Mouse (Mus musculus) right cerebral cortex, postnatal 25 days (tissue): ENCODE measurements around the gene Dyrk1a.

Experiments
- DNase-seq: peaks from one replicate; pipeline ENCODE4 v3.0.0; 2022

The Dyrk1a gene

DNA sequence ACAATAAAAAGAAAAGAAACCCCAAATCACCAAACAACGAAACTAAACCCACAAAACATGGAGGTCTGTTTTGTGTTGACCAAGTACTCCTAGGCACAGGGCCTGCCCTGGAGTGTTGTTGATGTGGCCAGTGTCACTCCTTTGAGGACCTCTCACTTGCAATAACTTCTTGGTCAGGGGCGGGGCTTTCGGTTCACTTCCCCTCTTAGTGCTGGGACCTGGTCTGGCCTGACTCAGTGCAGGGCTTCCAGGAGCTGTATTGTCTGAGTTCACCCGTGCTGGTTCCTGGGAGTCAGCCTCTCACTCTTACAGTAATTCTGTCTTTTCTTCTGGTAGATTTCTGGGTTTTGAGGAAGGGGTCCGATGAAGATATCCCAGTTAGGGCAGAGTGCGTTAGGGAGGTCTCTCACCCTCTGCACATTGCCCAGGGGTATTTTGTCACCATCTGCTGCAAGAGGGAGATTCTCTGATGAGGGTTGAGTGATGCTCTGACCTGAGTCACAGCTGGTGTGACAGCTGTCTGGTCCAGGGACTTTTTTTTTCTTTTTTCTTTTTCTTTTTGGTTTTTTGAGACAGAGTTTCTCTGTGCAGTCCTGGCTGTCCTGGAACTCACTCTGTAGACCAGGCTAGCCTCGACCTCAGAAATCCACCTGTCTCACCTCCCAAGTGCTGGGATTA lies 150.8 kb downstream of the Dyrk1a start:
- no peak for DNase-seq

DNA sequence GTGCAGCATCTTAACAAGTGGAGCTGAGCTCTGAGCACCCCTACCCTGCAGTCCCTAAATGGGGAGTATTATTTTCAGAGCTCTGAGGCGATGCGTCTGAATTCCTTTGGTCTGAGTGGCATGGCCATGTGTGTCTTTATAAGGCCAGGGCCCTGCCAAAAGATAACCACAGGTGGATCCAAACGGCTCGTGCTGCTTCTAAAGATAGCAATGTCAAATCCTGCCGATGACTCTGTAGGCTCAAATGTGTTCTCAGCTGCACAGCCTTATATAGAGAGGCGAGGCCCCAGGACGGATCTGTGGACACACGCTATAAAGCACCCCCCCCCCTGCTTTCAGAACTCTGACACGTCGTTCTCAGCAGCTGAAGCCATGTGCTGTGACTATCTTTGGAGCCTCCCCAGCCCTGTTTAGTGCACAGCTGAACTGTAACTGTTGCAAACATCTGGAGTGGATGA lies 151.8 kb downstream of the Dyrk1a start:
- DNase-seq, result no peak

DNA sequence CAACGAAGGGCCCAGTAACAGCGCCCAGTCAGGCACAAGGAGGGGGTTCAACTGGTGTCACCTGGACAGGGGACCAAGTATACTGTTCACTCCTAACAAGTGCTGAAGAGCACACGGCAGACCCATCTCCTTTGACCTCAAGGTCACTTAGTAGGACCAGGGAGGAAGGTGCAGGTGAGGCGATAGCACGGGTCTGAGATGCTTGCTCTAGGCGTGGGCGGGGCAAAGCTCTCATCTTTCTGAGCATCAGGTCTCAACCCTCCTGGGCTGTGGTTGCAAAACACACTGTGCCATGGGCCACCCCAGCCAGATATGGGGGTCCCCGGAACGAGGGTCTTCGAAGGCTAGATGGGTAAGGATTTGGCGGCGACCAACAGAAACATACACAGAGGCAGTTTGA lies 153.1 kb downstream of the Dyrk1a start:
- DNase-seq, result no peak

DNA sequence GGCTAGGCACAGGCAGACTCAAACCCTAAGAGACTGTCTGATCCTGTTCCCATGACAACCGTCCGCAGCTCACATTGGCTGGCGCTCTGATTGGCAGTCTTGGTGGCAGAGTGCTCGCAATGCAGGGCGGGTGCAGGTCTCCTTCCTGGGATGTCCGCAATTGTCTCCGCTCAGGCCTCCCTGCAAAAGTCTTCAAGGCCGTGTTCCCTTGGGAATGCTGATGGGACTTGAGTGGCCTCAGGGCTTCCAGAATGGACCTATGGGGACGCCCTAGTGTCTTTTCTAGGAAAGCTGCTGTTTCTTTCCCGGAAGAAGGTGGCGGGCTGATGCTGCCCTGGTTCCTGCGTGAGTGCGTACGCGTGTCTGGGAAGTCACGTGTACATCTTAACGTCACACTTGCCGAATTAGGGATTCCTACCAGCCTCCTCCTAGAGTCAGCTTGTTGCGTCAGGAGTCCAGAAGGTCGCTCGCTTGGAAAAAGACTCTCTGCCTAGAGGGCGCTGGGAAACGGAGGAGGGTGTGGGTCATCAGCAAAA lies 154.3 kb downstream of the Dyrk1a start:
- DNase-seq, result peak; percentile 89

DNA sequence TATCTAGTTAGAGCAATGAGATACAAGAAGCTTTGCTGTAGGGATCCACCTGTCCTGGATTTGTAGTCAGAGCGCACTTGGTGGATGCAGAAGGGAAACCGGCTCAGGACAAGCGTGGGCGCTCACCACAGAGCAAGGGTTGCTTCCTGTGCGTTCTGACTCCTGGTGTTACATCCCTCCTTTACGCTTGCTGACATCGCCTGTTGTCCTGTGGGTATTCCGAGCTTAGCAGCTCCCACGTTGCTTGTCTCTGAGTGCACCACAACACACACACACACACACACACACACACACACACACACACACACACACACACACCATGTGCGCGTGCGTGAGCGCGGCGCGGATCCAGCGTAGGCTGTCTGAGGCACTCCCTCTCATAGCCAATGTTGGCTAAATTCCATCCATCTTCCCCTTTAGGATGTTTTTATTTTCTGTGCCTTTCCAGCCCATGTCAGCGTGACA lies 155.0 kb downstream of the Dyrk1a start:
- DNase-seq, result peak; percentile 56

DNA sequence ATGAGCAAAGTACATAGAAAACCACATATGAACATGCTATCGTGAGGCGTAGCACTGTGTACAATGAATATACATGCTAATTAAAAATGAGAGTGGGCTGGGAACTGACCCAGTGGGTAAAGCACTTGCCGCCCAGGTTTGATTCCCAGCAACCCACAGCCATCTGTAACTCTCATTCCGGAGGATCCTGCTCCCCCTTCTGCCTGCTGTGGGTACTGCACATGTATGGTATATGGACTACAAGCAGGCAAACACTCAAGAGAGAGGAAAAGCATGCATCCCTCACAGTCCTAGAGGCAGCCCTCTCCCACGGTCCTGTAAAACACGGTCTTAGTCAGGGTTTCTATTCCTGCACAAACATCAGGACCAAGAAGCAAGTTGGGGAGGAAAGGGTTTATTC lies 159.4 kb downstream of the Dyrk1a start:
- no peak for DNase-seq

DNA sequence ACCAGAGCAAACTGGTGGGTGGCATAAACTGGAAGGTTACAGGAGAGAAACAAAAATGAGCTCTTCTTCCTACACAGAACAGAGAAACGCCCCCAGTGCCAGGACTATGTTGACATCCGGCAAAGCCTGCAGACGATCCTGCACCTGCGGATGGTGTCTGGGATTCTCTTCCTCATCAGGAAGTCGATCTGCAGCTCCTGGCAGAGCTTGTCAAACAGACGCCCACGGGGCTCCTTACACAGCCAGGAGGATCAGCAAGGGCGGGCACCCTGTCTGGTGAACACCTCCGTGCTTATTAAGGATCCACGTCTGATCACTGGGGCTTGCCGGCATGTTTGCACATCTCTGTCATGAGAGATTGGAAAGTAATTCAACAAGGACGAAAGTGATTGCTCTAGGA lies 161.2 kb downstream of the Dyrk1a start:
- no peak for DNase-seq

DNA sequence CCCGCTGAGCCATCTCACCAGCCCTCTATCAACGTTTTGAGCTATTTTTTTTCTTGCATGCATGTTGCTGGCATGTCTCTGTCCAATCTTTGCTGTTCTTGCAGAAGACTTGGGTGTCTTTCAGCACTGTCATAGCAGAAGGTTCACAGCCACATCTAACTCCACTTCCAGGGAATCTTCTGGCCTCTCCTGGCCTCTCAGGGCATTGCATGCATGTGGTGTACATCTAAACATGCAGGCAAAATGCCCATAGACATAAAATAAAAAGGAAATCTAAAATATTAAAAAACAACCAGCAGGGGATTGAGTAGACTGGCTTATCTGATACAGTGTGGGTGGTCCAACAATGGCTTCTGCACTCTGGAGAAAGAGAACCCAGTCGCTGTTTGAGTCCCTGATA lies 165.7 kb downstream of the Dyrk1a start:
- DNase-seq, result no peak

DNA sequence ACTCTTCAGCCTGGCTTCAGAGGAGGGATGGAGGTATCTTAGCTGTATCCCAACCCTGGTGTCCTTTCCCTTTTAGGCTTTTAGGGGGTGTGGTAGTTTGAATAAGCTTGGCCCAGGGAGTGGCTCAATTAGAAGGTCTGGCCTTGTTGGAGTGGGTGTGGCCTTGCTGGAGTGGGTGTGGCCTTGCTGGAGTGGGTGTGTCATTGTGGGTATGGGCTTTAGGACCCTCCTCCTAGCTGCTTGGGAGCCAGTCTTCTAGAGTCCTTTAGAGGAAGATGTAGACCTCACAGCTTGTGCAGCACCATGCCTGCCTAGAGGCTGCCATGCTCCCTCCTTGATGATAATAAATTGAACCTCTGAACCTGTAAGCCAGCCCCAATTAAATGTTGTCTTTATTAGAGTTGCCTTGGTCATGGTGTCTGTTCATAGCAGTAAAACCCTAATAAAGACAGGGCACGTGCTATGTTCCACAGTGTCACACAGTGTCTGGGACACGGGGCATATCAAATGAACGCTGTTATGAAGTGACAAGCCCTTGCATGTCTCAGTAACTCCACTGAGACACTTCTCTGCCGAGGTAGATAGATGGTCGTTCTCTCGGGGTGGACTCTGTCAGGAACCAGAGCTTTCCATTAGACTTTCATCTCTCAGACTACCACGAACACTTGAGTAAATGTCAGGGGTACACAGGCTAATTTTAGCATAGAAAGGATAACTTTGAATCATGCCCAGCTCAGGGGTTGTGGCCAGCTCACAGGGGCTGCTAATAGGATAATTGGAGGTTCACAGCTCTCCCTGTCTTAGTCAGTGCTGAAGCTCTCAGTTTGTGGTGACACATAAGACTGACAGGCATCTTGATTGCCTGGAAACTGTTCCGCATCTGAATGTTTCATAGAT lies 166.9 kb downstream of the Dyrk1a start:
- no peak for DNase-seq

DNA sequence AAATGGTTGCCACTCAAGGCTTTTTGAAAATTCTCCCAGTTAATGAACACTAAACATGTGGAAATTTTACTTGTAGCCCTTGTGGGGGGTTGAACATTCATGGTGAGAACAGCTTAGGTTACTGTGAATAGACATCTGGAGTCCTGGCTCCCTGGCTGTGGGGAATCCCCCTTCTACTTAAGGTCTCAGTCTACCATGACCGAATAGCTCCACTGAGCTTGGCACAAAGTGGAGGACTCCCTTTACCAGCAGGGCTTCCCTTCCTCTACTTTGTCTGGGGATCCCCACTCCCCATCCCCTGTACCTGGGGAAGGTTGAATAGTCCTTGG lies 167.5 kb downstream of the Dyrk1a start:
- DNase-seq, result no peak

DNA sequence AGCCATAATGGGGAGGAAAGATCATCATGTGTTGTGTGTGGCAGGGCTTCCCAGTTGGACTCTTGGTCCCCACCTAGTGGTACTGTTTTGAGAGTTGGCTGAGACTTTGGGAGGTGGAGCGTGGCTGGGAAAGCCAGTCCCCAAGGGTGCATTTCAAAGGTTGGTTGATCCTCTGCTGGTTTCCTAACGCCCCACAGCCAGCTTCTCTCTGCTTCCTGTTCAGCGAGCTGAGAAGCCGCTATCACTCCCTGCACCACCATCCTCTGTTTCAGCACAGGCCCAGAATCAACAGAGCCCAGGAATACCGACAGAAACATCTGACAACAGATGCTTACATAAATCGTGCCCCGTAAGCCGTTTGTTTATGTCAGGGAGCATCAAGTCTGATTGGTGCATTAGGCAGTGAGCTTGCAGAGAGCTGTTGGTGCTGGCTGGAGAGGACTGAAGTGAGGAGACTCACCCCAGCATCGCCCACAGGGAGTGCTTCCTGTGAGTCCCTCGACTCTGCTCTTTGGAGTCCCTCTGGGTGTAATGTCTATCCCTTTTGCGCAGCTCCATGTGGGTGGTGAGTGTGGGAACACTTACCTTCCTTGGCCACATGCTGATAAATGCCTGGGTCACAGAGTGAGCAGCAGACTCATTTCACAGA lies 174.2 kb downstream of the Dyrk1a start:
- peak; percentile 33 for DNase-seq

DNA sequence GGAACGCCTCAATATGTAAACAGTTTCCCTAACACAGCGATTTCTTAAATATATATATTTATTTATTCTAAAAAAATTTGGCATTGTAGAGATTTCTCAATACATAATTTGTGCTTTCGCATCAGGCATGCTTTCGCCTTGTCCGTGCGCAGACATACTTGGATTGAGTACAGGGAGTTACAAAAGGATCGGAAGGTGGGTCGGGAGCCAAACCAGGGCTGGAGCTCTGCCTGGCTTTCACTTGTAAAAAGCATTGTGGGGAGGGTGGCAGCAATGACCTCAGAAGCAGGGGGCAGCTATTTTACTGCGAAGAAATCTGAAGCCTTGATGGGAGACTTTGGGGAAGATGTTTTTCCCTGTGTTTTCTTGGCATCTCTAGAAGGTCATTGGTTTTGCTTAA lies 175.2 kb downstream of the Dyrk1a start:
- no peak for DNase-seq
